Mouse (Mus musculus) heart, embryonic 15.5 days (tissue): ENCODE results near the gene Chd3. TPM values are rescaled to one million over a fixed set of nuclear protein-coding genes. Genes with fewer than 3 reads are reported as not detected.
A peak's percentile ranks its signal among the peaks of the same experiment; 100 is the strongest.
"Not testable (repeated sequence)": the region's sequence is repeated elsewhere in the genome, so short reads cannot be mapped to it uniquely, and the experiment has no call there.

ENCODE experiments used
- ATAC-seq: fragments of 200-750 bp; cut with Nextera tagmentation; replicated peaks from 2 replicates; pipeline ENCODE4 v1.8.0; 2017; ENCODE audit warnings: low read depth, moderate TSS enrichment; ENCODE audit not compliant: insufficient number of reproducible peaks, insufficient read depth, low FRiP score
- H3K27ac ChIP-seq: fragments of 300-500 bp; sonication (generic); 2 replicates; pipeline ENCODE4 v1.5.1; 2015; ENCODE audit warnings: mild to moderate bottlenecking, inconsistent platforms
- H3K27me3 ChIP-seq: fragments of 300-500 bp; sonication (generic); 2 replicates; pipeline ENCODE4 v1.6.1; 2015; ENCODE audit warnings: inconsistent platforms
- H3K36me3 ChIP-seq: fragments of 300-500 bp; sonication (generic); 2 replicates; pipeline ENCODE4 v1.6.1; 2015; ENCODE audit warnings: mild to moderate bottlenecking, inconsistent platforms
- H3K4me1 ChIP-seq: fragments of 300-500 bp; sonication (generic); replicated peaks from 2 replicates; pipeline ENCODE4 v1.6.1; 2015; ENCODE audit warnings: inconsistent platforms
- H3K4me2 ChIP-seq: fragments of 300-500 bp; sonication (generic); 2 replicates; pipeline ENCODE4 v1.6.1; 2015; ENCODE audit warnings: inconsistent platforms, mild to moderate bottlenecking, moderate library complexity
- H3K4me3 ChIP-seq: fragments of 300-500 bp; sonication (generic); 2 replicates; pipeline ENCODE4 v1.5.1; 2015; ENCODE audit warnings: mild to moderate bottlenecking, inconsistent platforms
- H3K9ac ChIP-seq: fragments of 300-500 bp; sonication (generic); 2 replicates; pipeline ENCODE4 v1.6.1; 2015; ENCODE audit warnings: mild to moderate bottlenecking, inconsistent platforms
- H3K9me3 ChIP-seq: fragments of 300-500 bp; sonication (generic); replicated peaks from 2 replicates; pipeline ENCODE4 v1.6.1; 2016; ENCODE audit warnings: inconsistent platforms
- WGBS: fragments of 180-500 bp; shearing (Covaris S2); methylation state at CpG from one replicate; pipeline ENCODE4 v1.1.7; 2015; ENCODE audit warnings: mixed read lengths; 5-methylcytosine and 5-hydroxymethylcytosine counted together
- polyA plus RNA-seq: library from polyadenylated mRNA; unstranded; fragments of >200 nt; fragmentation: Nextera tagmentation; extraction: Ambion mirVana; gene quantifications from 2 replicates; pipeline ENCODE4 v1.2.1, GENCODE M21; 2015

The Chd3 gene
- polyA plus RNA-seq, 1 experiment from 2014 or later, result 14.2 TPM

DNA sequence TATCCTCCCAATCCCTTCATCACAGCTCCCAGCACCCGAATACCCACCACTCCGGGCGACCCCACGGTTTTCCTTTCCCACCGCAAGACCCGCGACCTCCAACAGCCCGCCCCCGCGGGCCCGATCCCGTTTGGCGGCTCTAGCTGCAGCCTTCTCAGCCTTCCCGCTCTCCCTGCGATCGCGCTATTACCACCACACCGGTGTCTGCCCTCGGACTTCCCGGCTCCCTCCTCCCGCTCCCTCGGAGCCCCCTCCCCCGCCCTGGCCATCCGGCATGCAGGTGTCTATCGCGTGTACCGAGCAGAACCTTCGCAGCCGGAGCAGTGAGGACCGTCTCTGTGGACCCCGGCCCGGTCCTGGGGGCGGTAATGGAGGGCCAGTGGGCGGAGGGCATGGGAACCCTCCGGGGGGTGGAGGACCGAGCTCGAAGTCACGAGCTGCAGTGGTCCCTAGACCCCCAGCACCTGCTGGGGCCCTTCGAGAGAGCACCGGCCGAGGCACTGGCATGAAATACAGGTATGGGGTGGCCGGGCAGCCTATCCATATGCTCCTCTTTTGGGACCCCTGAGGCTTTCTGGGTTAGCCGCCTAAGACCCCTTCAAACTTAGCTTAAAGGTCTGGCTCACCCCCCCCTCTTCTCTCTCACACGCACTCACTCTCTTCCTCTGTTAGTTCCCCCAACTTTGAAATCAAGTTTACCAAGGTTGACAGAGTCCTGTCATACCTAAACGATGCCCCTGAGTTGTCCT, 42.6 kb downstream of the Chd3 start:
- Histone ChIP-seq H3K9ac (peak overlapping the region; percentile 64), H3K9me3 (no peaks in the 10 kb centered on the region), H3K27me3 (peaks cover 32% of the 10 kb centered on the region), H3K27ac (peak overlapping the region; percentile 42; the same call in 1 of the 2 replicates), H3K4me3 (peak overlapping the region; percentile 57), H3K4me1 (peaks cover 46% of the 10 kb centered on the region), H3K36me3 (no peaks in the 10 kb centered on the region), H3K4me2 (peak overlapping the region; percentile 96)
- 2% methylated on average over 45 of the region's 45 CpGs for WGBS
- ATAC-seq, result no peak

DNA sequence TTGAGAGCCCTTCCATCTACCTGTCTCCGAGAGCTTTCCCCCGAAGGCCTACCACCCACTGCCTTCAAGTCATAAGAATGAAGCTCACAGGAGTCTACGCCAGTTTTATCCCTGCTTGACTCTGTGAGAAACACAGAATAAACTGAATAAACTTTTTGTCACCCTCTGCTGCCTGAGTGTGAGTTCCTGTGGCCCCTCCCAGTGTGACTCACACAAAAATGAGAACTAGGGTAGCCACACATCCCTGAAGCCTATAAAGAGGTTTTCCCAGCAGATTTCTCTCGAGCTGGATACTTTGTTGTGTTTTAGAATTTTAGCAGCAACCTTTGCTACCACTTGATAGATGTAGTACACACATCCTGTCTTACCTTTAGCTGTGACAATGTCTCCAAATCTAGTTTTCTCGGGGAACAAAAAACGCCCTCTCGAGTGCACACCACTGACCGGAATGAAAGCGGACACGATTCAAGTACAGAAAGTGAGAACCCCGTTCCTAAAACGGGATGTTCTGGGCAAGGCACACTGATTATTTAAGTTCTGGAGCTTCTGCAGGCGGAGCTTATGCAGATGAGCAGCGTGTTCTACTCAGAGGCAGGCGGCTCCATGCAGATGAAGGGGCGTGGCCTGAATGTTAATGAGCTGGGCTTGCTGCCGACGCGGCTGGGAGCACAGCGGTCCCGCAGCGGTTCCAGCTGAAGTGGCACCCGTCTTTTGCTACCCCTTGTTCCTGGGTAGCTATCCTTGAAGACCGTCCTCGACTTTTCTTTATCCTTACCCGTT, 43.4 kb downstream of the Chd3 start, which contains the start of gene Kcnab3:
Gene Kcnab3, plus strand, starts transcription at position 631 of the 780 bp plus-strand sequence.
- peak; percentile 67 for ATAC-seq
- Histone ChIP-seq H3K9me3 (no peaks in the 10 kb centered on the region), H3K36me3 (no peaks in the 10 kb centered on the region), H3K4me3 (peak within 1 kb of the TSS; percentile 57), H3K27ac (peak within 1 kb of the TSS; percentile 42; the same call in 1 of the 2 replicates), H3K9ac (peak within 1 kb of the TSS; percentile 64), H3K4me1 (peaks cover 39% of the 10 kb centered on the region), H3K27me3 (peaks cover 32% of the 10 kb centered on the region), H3K4me2 (peak within 1 kb of the TSS; percentile 96)
- 10% methylated on average over 26 of the region's 26 CpGs for WGBS

DNA sequence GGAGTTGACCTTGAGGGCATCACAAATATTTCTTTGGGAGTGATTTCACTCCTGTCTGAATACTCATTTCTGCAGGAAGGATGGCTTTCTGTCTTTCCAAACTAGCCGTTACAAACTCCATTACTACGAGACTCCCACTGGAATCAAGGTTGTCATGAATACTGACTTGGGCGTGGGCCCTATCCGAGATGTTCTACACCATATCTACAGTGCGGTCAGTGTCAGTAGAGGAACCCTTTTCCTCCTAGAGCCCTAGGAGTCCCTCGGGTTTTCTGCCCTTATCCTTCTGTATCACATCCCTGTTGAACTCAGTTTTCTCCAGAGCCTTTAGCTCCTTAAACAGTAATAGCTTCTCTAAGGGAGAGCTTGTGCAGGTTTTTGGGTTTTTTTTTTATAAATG, 44.5 kb downstream of the Chd3 start:
- Histone ChIP-seq H3K4me3 (peak overlapping the region; percentile 62), H3K27ac (peak overlapping the region; percentile 63; the same call in 1 of the 2 replicates), H3K9me3 (no peaks in the 10 kb centered on the region), H3K36me3 (peaks cover 1% of the 10 kb centered on the region; the same call in 1 of the 2 replicates), H3K27me3 (peaks cover 32% of the 10 kb centered on the region), H3K9ac (peak overlapping the region; percentile 64; the same call in 1 of the 2 replicates), H3K4me2 (peak overlapping the region; percentile 72), H3K4me1 (peaks cover 39% of the 10 kb centered on the region)
- no peak for ATAC-seq
- WGBS, result 75% methylated on average over 6 of the region's 6 CpGs

DNA sequence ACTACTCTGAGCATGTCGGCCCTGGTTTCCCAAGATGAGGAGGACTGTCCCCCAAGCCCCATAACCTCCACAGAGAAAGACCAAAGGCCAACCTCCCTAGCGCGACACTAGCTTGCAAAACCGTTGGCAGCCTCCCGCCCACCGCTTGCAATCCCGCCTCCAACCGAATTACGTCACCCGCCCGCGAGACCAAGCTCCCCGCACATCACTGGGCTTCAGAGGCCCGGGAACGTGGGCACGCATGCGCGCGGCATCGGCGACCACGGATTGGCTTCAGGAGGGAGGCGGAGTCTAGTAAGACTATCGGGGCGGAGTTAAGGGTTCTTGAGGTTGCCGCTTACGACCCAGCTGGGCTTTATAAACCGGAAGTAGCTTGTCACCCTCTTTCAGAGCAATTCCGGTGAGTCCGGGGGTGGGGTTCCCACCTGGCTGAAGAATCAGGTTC, 45.5 kb downstream of the Chd3 start, which contains the start of the genes Cntrob and Trappc1:
Gene Cntrob, minus strand, starts transcription at position 109 of the 445 bp plus-strand sequence.
Gene Trappc1, plus strand, starts transcription at position 314 of the 445 bp plus-strand sequence.
- H3K36me3 ChIP-seq, result peaks cover 12% of the 10 kb centered on the region; the same call in 1 of the 2 replicates
- WGBS, result under 1% methylated on average over 30 of the region's 30 CpGs
- peak within 1 kb of the TSS; percentile 85 for H3K9ac ChIP-seq
- H3K9me3 ChIP-seq, result no peaks in the 10 kb centered on the region
- H3K4me1 ChIP-seq, result peaks cover 39% of the 10 kb centered on the region
- peaks cover 23% of the 10 kb centered on the region for H3K27me3 ChIP-seq
- peak; percentile 96 for ATAC-seq
- peak within 1 kb of the TSS; percentile 62 for H3K4me3 ChIP-seq
- peak within 1 kb of the TSS; percentile 89 for H3K27ac ChIP-seq
- H3K4me2 ChIP-seq, result peak within 1 kb of the TSS; percentile 72

DNA sequence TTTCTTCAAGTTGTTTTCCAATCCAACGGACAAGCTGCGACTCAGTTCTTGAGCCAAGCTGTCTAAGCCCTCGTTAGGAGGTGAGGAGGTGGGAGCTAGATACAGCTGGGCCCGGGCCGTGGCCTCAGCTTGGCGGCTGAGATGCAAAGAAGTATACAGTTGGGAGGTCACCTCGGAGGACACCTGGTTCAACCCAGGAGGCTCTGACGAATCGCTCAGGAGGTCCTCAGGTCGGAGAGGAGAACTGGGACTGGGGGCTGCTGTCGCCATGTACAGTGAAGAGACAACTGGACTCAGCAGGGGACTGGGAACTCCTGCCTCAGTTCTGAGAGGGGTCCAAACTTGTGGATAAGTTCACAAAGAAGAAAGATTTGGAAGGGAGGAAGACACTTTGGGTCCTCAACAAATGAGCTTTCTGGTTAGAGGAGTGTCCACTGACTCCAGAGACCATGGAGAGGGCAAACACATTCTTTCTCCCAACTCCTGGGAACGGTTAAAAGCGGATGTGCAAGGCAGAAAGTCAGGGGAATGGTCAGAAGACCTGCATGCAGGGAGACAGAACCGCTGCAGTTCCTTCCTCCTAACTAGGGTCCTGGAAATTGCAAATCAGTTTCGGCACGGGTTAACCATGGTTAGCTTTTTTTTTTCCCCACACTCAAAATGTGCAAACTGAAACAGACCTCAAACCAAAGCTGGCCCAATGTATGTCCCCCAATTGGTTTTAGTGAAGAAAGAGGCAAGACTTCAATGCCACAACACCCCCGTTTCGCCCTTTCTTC, 46.3 kb downstream of the Chd3 start:
- H3K27ac ChIP-seq, result peak overlapping the region; percentile 89
- H3K9ac ChIP-seq, result peak overlapping the region; percentile 85
- H3K36me3 ChIP-seq, result peaks cover 20% of the 10 kb centered on the region
- peak overlapping the region; percentile 62 for H3K4me3 ChIP-seq
- H3K27me3 ChIP-seq, result peaks cover 15% of the 10 kb centered on the region
- no peaks in the 10 kb centered on the region for H3K9me3 ChIP-seq
- peak overlapping the region; percentile 72 for H3K4me2 ChIP-seq
- no peak for ATAC-seq
- 20% methylated on average over 18 of the region's 18 CpGs for WGBS
- peaks cover 39% of the 10 kb centered on the region for H3K4me1 ChIP-seq

DNA sequence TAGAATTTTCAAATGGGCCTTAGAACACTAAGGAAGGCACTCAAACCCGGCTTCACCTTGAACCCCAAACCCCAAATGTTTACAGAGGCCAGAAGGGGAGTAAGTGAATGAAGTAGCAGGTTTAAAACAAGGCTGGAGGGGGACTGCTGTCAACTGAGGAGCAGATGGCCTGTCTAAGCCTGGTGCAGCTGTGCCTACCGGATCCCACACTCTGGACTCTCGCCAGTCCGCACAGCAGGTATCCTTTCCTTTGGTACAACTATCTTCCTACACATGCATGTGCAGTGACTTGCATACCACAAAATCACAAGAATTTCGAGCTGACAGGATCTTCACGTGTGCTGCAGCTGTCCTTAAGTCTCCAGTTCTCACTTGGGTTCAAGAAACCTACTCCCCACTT, 47.2 kb downstream of the Chd3 start:
- H3K9me3 ChIP-seq, result no peaks in the 10 kb centered on the region
- ATAC-seq, result no peak
- H3K36me3 ChIP-seq, result peaks cover 25% of the 10 kb centered on the region
- H3K9ac ChIP-seq, result 0 out of 2 replicates have a peak overlapping the region, but pooled peaks have one; percentile 85
- H3K27ac ChIP-seq, result no peak overlapping the region
- H3K4me1 ChIP-seq, result peaks cover 39% of the 10 kb centered on the region
- H3K4me3 ChIP-seq, result peak overlapping the region; percentile 62; the same call in 1 of the 2 replicates
- peak overlapping the region; percentile 72 for H3K4me2 ChIP-seq
- WGBS, result 73% methylated on average over 6 of the region's 6 CpGs
- H3K27me3 ChIP-seq, result peaks cover 7% of the 10 kb centered on the region

- Histone ChIP-seq H3K9ac (0 out of 2 replicates have a peak overlapping the region, but pooled peaks have one; percentile 9), H3K27me3 (peaks cover 2% of the 10 kb centered on the region), H3K4me2 (peak overlapping the region; percentile 72; the same call in 1 of the 2 replicates), H3K9me3 (no peaks in the 10 kb centered on the region), H3K4me1 (peaks cover 36% of the 10 kb centered on the region), H3K36me3 (peaks cover 25% of the 10 kb centered on the region), H3K27ac (no peak overlapping the region), H3K4me3 (no peak overlapping the region)
- no peak for ATAC-seq
- WGBS, result 95% methylated on average over 6 of the region's 6 CpGs
Measured at GRCm38 (mm10) chr11:69321580-69321979, 47.6 kb downstream of the Chd3 start.

DNA sequence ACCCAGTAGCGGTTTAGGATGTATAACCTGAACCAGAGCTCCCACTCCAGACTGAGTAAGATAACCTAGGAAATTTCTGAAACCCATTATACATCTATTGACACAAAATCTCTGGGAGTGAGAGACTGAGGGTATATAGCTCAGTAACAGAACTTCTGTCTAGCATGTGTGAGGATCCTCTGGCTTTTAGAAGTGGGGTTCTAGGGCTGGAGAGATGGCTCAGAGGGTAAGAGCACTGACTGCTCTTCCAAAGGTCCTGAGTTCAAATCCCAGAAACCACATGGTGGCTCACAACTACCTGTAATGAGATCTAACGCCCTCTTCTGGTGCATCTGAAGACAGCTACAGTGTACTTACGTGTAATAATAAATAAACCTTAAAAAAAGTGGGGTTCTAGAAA, 51.2 kb downstream of the Chd3 start:
- H3K36me3 ChIP-seq, result peaks cover 45% of the 10 kb centered on the region

GRCm38 (mm10) chr11:69316361-69316760, 52.8 kb downstream of the Chd3 start:
- Histone ChIP-seq H3K9me3 (no peaks in the 10 kb centered on the region), H3K4me2 (no peak overlapping the region), H3K4me1 (no peaks in the 10 kb centered on the region), H3K27ac (no peak overlapping the region), H3K27me3 (no peaks in the 10 kb centered on the region), H3K9ac (no peak overlapping the region), H3K36me3 (peaks cover 48% of the 10 kb centered on the region), H3K4me3 (no peak overlapping the region)
- no peak for ATAC-seq
- 96% methylated on average over 6 of the region's 6 CpGs for WGBS

More for the DNA sequence above, 51.2 kb downstream of the Chd3 start:
- not testable (repeated sequence) for H3K27ac ChIP-seq, H3K27me3 ChIP-seq, H3K9ac ChIP-seq, H3K4me3 ChIP-seq, ATAC-seq, H3K9me3 ChIP-seq, H3K4me2 ChIP-seq
- 82% methylated on average over 3 of the region's 3 CpGs for WGBS
- H3K4me1 ChIP-seq, result peaks cover 12% of the 10 kb centered on the region

GRCm38 (mm10) chr11:69311266-69311665, 57.9 kb downstream of the Chd3 start:
- no peaks in the 10 kb centered on the region for H3K9me3 ChIP-seq
- H3K4me1 ChIP-seq, result no peaks in the 10 kb centered on the region
- no peak overlapping the region for H3K27ac ChIP-seq
- no peak overlapping the region for H3K4me3 ChIP-seq
- WGBS, result 64% methylated on average over 7 of the region's 7 CpGs
- no peaks in the 10 kb centered on the region for H3K27me3 ChIP-seq
- no peak overlapping the region for H3K9ac ChIP-seq
- H3K4me2 ChIP-seq, result no peak overlapping the region
- peaks cover 67% of the 10 kb centered on the region for H3K36me3 ChIP-seq
- no peak for ATAC-seq
